Mouse (Mus musculus) heart, embryonic 14.5 days (tissue): ENCODE measurements around the gene Atp6v0e. TPM values are rescaled to one million over a fixed set of nuclear protein-coding genes. Genes with fewer than 3 reads are reported as not detected.

ENCODE experiments used
- ATAC-seq: fragments of 200-750 bp; cut with Nextera tagmentation; 2 replicates; pipeline ENCODE4 v1.8.0; 2017; ENCODE audit warnings: low read depth, moderate TSS enrichment; ENCODE audit not compliant: insufficient number of reproducible peaks, insufficient read depth, low FRiP score
- H3K27ac ChIP-seq, 2 experiments: fragments of 200-500 bp in 1 of 2; fragments of 300-500 bp in 1 of 2; sonication (generic) in 1 of 2; replicated peaks in 1 of 2; 2 replicates each; pipeline ENCODE4 v1.5.1; 2012 to 2014; ENCODE audit warnings: low read depth in 2 of 2, low read length in 2 of 2, control low read depth in 1 of 2, mild to moderate bottlenecking in 1 of 2, mixed read lengths in 1 of 2; ENCODE audit not compliant: control insufficient read depth in 1 of 2, insufficient read depth in 1 of 2
- H3K27me3 ChIP-seq: fragments of 300-500 bp; sonication (generic); 2 replicates; pipeline ENCODE4 v1.6.1; 2014; ENCODE audit warnings: mild to moderate bottlenecking, low read length, control low read depth; ENCODE audit not compliant: control insufficient read depth, insufficient read depth
- H3K36me3 ChIP-seq: fragments of 300-500 bp; sonication (generic); 2 replicates; pipeline ENCODE4 v1.6.1; 2014; ENCODE audit warnings: mild to moderate bottlenecking, control low read depth, low read length, mixed read lengths; ENCODE audit not compliant: control insufficient read depth, insufficient read depth
- H3K4me1 ChIP-seq, 2 experiments: fragments of 200-500 bp in 1 of 2; fragments of 300-500 bp in 1 of 2; sonication (generic) in 1 of 2; 2 replicates each; pipeline ENCODE4 v1.6.1; 2012 to 2014; ENCODE audit warnings: low read length in 2 of 2, control low read depth in 1 of 2, mixed read lengths in 1 of 2; ENCODE audit not compliant: control insufficient read depth in 2 of 2, insufficient read depth in 2 of 2
- H3K4me2 ChIP-seq: fragments of 300-500 bp; sonication (generic); 2 replicates; pipeline ENCODE4 v1.6.1; 2014; ENCODE audit warnings: mild to moderate bottlenecking, low read length
- H3K4me3 ChIP-seq, 2 experiments: fragments of 200-500 bp in 1 of 2; fragments of 300-500 bp in 1 of 2; sonication (generic) in 1 of 2; 2 replicates each; pipeline ENCODE4 v1.5.1; 2012 to 2014; ENCODE audit warnings: low read length in 2 of 2, mild to moderate bottlenecking in 2 of 2, control low read depth in 1 of 2, low read depth in 1 of 2, moderate library complexity in 1 of 2; ENCODE audit not compliant: control insufficient read depth in 1 of 2, insufficient read depth in 1 of 2
- H3K9ac ChIP-seq: fragments of 300-500 bp; sonication (generic); 2 replicates; pipeline ENCODE4 v1.6.1; 2014; ENCODE audit warnings: mild to moderate bottlenecking, low read length
- H3K9me3 ChIP-seq: fragments of 300-500 bp; sonication (generic); 2 replicates; pipeline ENCODE4 v1.6.1; 2016; ENCODE audit warnings: low read length, control low read depth; ENCODE audit not compliant: control insufficient read depth
- WGBS: fragments of 180-500 bp; shearing (Covaris S2); extraction: QIAGEN DNeasy Blood & Tissue Kit; methylation state at CpG from one replicate; pipeline ENCODE4 v1.1.7; 2014; 5-methylcytosine and 5-hydroxymethylcytosine counted together
- polyA plus RNA-seq: library from polyadenylated mRNA; unstranded; fragments of >200 nt; fragmentation: Nextera tagmentation; extraction: Ambion mirVana; gene quantifications from 2 replicates; pipeline ENCODE4 v1.2.1, GENCODE M21; 2014

Gene Atp6v0e
- polyA plus RNA-seq, 1 experiment from 2014 or later = 227 TPM

GRCm38 (mm10) chr17:26650451-26651363, 12.3 kb upstream of the Atp6v0e start:
- Histone ChIP-seq H3K27me3 (no peaks in the 10 kb centered on the region), H3K4me3 (no peak overlapping the region), H3K36me3 (peaks cover 73% of the 10 kb centered on the region), H3K27ac (peak overlapping the region; percentile 64 to 67), H3K9ac (0 out of 2 replicates have a peak overlapping the region, but pooled peaks have one; percentile 41), H3K4me2 (no peak overlapping the region), H3K9me3 (no peaks in the 10 kb centered on the region), H3K4me1 (peaks cover 18 to 33% of the 10 kb centered on the region in 2 experiments)
- WGBS = 60% methylated on average over 14 of the region's 14 CpGs
- no peak for ATAC-seq

- Histone ChIP-seq H3K36me3 (peaks cover 33% of the 10 kb centered on the region), H3K4me1 (peaks cover 10 to 17% of the 10 kb centered on the region in 2 experiments), H3K27ac (peak overlapping the region; percentile 20 to 46), H3K4me2 (peak overlapping the region; percentile 39), H3K27me3 (no peaks in the 10 kb centered on the region), H3K9me3 (no peaks in the 10 kb centered on the region), H3K4me3 (no peak overlapping the region), H3K9ac (peak overlapping the region; percentile 25; the same call in 1 of the 2 replicates)
- ATAC-seq = no peak
- 19% methylated on average over 20 of the region's 21 CpGs for WGBS
Observed at GRCm38 (mm10) chr17:26658854-26659572, 4.0 kb upstream of the Atp6v0e start.

- no peaks in the 10 kb centered on the region for H3K27me3 ChIP-seq
- H3K9me3 ChIP-seq = no peaks in the 10 kb centered on the region
- 68% methylated on average over 3 of the region's 3 CpGs for WGBS
- peak overlapping the region; percentile 25; the same call in 1 of the 2 replicates for H3K9ac ChIP-seq
- peaks cover 30% of the 10 kb centered on the region for H3K36me3 ChIP-seq
- peak overlapping the region; percentile 20 to 46 for H3K27ac ChIP-seq
- peak overlapping the region; percentile 39; the same call in 1 of the 2 replicates for H3K4me2 ChIP-seq
- no peak overlapping the region for H3K4me3 ChIP-seq
- peaks cover 10 to 17% of the 10 kb centered on the region in 2 experiments for H3K4me1 ChIP-seq
- ATAC-seq = no peak
Observed at GRCm38 (mm10) chr17:26659573-26659915, 3.5 kb upstream of the Atp6v0e start.

- Histone ChIP-seq H3K9ac (no peak overlapping the region), H3K36me3 (peaks cover 22% of the 10 kb centered on the region), H3K4me3 (no peak overlapping the region), H3K27ac (no peak overlapping the region), H3K27me3 (no peaks in the 10 kb centered on the region), H3K9me3 (no peaks in the 10 kb centered on the region), H3K4me1 (peaks cover 10 to 17% of the 10 kb centered on the region in 2 experiments), H3K4me2 (peak overlapping the region; percentile 27; the same call in 1 of the 2 replicates)
- 26% methylated on average over 20 of the region's 21 CpGs for WGBS
- no peak for ATAC-seq
Observed at GRCm38 (mm10) chr17:26660192-26660912, 2.7 kb upstream of the Atp6v0e start.

- H3K4me1 ChIP-seq = peaks cover 10 to 17% of the 10 kb centered on the region in 2 experiments
- no peak overlapping the region for H3K4me2 ChIP-seq
- no peak for ATAC-seq
- H3K27ac ChIP-seq = no peak overlapping the region
- no peak overlapping the region for H3K9ac ChIP-seq
- no peaks in the 10 kb centered on the region for H3K9me3 ChIP-seq
- H3K4me3 ChIP-seq = no peak overlapping the region
- 75% methylated on average over 5 of the region's 5 CpGs for WGBS
- H3K27me3 ChIP-seq = no peaks in the 10 kb centered on the region
- peaks cover 4% of the 10 kb centered on the region; the same call in 1 of the 2 replicates for H3K36me3 ChIP-seq
Observed at GRCm38 (mm10) chr17:26662204-26662603, 827 bp upstream of the Atp6v0e start.

GRCm38 (mm10) chr17:26665600-26665999, 2.6 kb downstream of the Atp6v0e start:
- no peaks in the 10 kb centered on the region for H3K27me3 ChIP-seq
- no peak overlapping the region for H3K27ac ChIP-seq
- no peak for ATAC-seq
- 75% methylated on average over 4 of the region's 4 CpGs for WGBS
- peaks cover 4% of the 10 kb centered on the region in 2 experiments for H3K4me1 ChIP-seq
- H3K9me3 ChIP-seq = no peaks in the 10 kb centered on the region
- H3K4me3 ChIP-seq = no peak overlapping the region
- H3K9ac ChIP-seq = no peak overlapping the region
- no peaks in the 10 kb centered on the region for H3K36me3 ChIP-seq
- no peak overlapping the region for H3K4me2 ChIP-seq

GRCm38 (mm10) chr17:26671268-26671667, 8.2 kb downstream of the Atp6v0e start:
- no peak overlapping the region for H3K4me3 ChIP-seq
- no peak overlapping the region for H3K27ac ChIP-seq
- H3K36me3 ChIP-seq = no peaks in the 10 kb centered on the region
- H3K4me1 ChIP-seq = peaks cover 0 to 6% of the 10 kb centered on the region in 2 experiments; a peak in 1 of 4 replicates
- WGBS = 40% methylated on average over 4 of the region's 4 CpGs
- no peak overlapping the region for H3K9ac ChIP-seq
- H3K9me3 ChIP-seq = no peaks in the 10 kb centered on the region
- ATAC-seq = no peak
- H3K4me2 ChIP-seq = no peak overlapping the region
- H3K27me3 ChIP-seq = no peaks in the 10 kb centered on the region
